Mouse (Mus musculus) midbrain, embryonic 11.5 days (tissue): ENCODE results near the gene Slc43a3. TPM values are rescaled to one million over a fixed set of nuclear protein-coding genes. Genes with fewer than 3 reads are reported as not detected.
A peak's percentile ranks its signal among the peaks of the same experiment; 100 is the strongest.

Source experiments
- ATAC-seq: fragments of 200-750 bp; cut with Nextera tagmentation; 2 replicates; pipeline ENCODE4 v1.8.0; 2017; ENCODE audit warnings: moderate TSS enrichment, moderate library complexity; ENCODE audit not compliant: low FRiP score
- DNase-seq: peaks from one replicate; pipeline ENCODE4 v3.0.0; 2015; ENCODE audit warnings: low spot score; ENCODE audit errors: missing footprints
- H3K27ac ChIP-seq: fragments of 300-500 bp; sonication (generic); 2 replicates; pipeline ENCODE4 v1.5.1; 2014; ENCODE audit warnings: low read depth, low read length
- H3K27me3 ChIP-seq: fragments of 300-500 bp; sonication (generic); 2 replicates; pipeline ENCODE4 v1.6.1; 2014; ENCODE audit warnings: mild to moderate bottlenecking, low read length, moderate library complexity, mixed read lengths; ENCODE audit not compliant: control insufficient read depth, insufficient read depth
- H3K36me3 ChIP-seq: fragments of 300-500 bp; sonication (generic); 2 replicates; pipeline ENCODE4 v1.6.1; 2014; ENCODE audit warnings: mild to moderate bottlenecking, low read length, moderate library complexity, mixed read lengths; ENCODE audit not compliant: control insufficient read depth, insufficient read depth
- H3K4me1 ChIP-seq: fragments of 300-500 bp; sonication (generic); 2 replicates; pipeline ENCODE4 v1.6.1; 2014; ENCODE audit warnings: low read length; ENCODE audit not compliant: control insufficient read depth, insufficient read depth
- H3K4me2 ChIP-seq: fragments of 300-500 bp; sonication (generic); 2 replicates; pipeline ENCODE4 v1.6.1; 2014; ENCODE audit warnings: mild to moderate bottlenecking, moderate library complexity
- H3K4me3 ChIP-seq: fragments of 300-500 bp; sonication (generic); 2 replicates; pipeline ENCODE4 v1.5.1; 2014; ENCODE audit warnings: low read depth, low read length
- H3K9ac ChIP-seq: fragments of 300-500 bp; sonication (generic); 2 replicates; pipeline ENCODE4 v1.6.1; 2014; ENCODE audit warnings: low read length
- H3K9me3 ChIP-seq: fragments of 300-500 bp; sonication (generic); 2 replicates; pipeline ENCODE4 v1.6.1; 2016; ENCODE audit warnings: low read length; ENCODE audit not compliant: control insufficient read depth
- WGBS: fragments of 180-500 bp; shearing (Covaris S2); extraction: QIAGEN DNeasy Blood & Tissue Kit; methylation state at CpG from one replicate; pipeline ENCODE4 v1.1.7; 2014; 5-methylcytosine and 5-hydroxymethylcytosine counted together
- polyA plus RNA-seq: library from polyadenylated mRNA; unstranded; fragments of >200 nt; fragmentation: Nextera tagmentation; extraction: Ambion mirVana; gene quantifications from 2 replicates; pipeline ENCODE4 v1.2.1, GENCODE M21; 2014

Slc43a3 gene
- polyA plus RNA-seq, 1 experiment from 2014 or later, result 17.6 TPM

DNA sequence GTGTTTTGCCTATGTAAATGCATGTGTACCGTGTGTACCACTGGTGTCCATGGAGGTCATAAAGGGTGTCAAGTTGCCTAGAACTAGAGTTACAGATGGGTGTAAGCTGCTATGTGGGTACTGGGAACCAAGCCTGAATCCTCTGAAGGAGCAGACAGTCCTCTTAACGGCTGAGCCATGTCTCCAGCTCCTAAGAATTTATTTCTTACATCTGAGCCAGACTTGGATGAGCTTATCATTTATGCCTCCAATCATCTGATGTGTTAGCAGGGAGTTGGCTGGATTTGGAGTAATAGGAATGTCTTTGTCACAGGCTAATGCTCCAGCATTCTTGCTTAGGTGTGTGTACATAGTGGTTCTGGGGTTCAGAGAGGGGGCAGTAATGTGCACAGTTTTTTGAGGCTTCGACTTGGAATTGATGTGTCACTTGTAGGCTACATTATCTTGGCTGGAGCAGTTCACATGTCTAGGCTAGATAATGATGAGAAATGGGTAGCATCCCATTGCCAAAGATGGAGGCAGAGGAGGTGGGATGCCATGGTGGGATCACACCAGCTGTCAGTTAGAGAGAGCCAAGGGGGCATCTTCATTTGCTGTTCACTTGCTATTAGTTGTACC, 10.9 kb downstream of the Slc43a3 start:
- H3K36me3 ChIP-seq, result no peaks in the 10 kb centered on the region
- ATAC-seq (no peak), DNase-seq (no peak)
- H3K4me2 ChIP-seq, result no peak overlapping the region
- H3K9me3 ChIP-seq, result no peaks in the 10 kb centered on the region
- H3K27me3 ChIP-seq, result no peaks in the 10 kb centered on the region
- H3K4me3 ChIP-seq, result no peak overlapping the region
- 88% methylated on average over 3 of the region's 3 CpGs for WGBS
- H3K27ac ChIP-seq, result no peak overlapping the region
- no peaks in the 10 kb centered on the region for H3K4me1 ChIP-seq
- no peak overlapping the region for H3K9ac ChIP-seq

DNA sequence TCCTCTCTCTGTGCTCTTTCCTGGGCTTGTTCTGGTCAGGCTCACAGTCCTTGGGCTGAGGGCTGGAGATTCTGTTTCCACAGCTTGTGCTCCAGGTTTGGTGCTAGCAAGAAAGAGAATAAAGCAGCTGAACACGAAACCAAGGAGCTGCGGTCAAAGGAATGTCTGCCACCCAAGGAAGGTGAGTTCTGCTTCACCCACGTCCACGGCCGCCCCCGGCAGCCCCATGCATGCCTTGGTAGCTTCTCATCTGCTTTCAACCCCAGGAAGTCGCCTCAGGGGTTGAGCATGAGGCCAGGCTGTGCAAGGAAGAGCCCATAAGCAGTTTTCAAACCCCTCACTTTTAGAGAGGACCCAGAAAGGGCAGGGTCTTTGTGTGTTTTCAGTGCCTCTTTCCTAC, 11.9 kb downstream of the Slc43a3 start:
- Histone ChIP-seq H3K9me3 (no peaks in the 10 kb centered on the region), H3K27me3 (no peaks in the 10 kb centered on the region), H3K4me3 (no peak overlapping the region), H3K9ac (no peak overlapping the region), H3K4me1 (no peaks in the 10 kb centered on the region), H3K4me2 (no peak overlapping the region), H3K36me3 (no peaks in the 10 kb centered on the region), H3K27ac (no peak overlapping the region)
- WGBS, result 92% methylated on average over 7 of the region's 7 CpGs
- ATAC-seq (no peak), DNase-seq (no peak)

- H3K9ac ChIP-seq, result no peak overlapping the region
These were observed 12.3 kb downstream of the Slc43a3 start for GRCm38 (mm10) chr2:84948721-84949120.

GRCm38 (mm10) chr2:84951027-84951426, 14.6 kb downstream of the Slc43a3 start:
- no peaks in the 10 kb centered on the region for H3K36me3 ChIP-seq
- H3K4me1 ChIP-seq, result no peaks in the 10 kb centered on the region
- DNase-seq (no peak), ATAC-seq (no peak)
- H3K4me3 ChIP-seq, result no peak overlapping the region
- H3K9ac ChIP-seq, result no peak overlapping the region
- 92% methylated on average over 8 of the region's 8 CpGs for WGBS
- H3K9me3 ChIP-seq, result no peaks in the 10 kb centered on the region
- H3K4me2 ChIP-seq, result no peak overlapping the region
- H3K27me3 ChIP-seq, result no peaks in the 10 kb centered on the region
- no peak overlapping the region for H3K27ac ChIP-seq

More at GRCm38 (mm10) chr2:84948721-84949120, 12.3 kb downstream of the Slc43a3 start:
- no peaks in the 10 kb centered on the region for H3K9me3 ChIP-seq
- no peak overlapping the region for H3K4me2 ChIP-seq
- ATAC-seq (no peak), DNase-seq (no peak)
- H3K27ac ChIP-seq, result no peak overlapping the region
- no peaks in the 10 kb centered on the region for H3K36me3 ChIP-seq
- H3K4me1 ChIP-seq, result no peaks in the 10 kb centered on the region
- H3K4me3 ChIP-seq, result no peak overlapping the region
- 85% methylated on average over 2 of the region's 2 CpGs for WGBS
- H3K27me3 ChIP-seq, result no peaks in the 10 kb centered on the region

DNA sequence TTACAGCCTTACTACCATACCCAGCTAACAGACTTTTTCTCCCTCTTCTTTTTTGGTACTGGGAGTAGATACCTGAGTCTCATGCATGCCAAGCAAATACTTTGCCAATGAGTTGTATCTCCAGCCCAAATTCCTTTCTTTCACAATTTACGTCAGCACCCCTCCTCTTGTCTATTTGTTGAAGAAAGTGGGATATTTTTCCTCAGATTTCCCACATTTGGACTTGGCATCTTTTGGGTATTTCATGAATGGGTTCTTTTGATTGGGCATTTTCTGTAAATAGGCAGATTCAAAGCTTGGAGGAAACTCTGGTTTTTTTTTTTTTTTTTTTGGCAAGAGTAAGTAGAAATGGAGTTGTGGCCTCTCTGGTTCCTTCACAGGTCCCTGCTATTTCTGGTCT, 15.9 kb downstream of the Slc43a3 start:
- Histone ChIP-seq H3K27me3 (no peaks in the 10 kb centered on the region), H3K27ac (no peak overlapping the region), H3K9me3 (no peaks in the 10 kb centered on the region), H3K4me2 (no peak overlapping the region), H3K4me1 (no peaks in the 10 kb centered on the region), H3K4me3 (no peak overlapping the region), H3K36me3 (no peaks in the 10 kb centered on the region), H3K9ac (no peak overlapping the region)
- DNase-seq, result no peak
- ATAC-seq, result no peak
- 100% methylated on average over 1 of the region's 1 CpGs for WGBS

DNA sequence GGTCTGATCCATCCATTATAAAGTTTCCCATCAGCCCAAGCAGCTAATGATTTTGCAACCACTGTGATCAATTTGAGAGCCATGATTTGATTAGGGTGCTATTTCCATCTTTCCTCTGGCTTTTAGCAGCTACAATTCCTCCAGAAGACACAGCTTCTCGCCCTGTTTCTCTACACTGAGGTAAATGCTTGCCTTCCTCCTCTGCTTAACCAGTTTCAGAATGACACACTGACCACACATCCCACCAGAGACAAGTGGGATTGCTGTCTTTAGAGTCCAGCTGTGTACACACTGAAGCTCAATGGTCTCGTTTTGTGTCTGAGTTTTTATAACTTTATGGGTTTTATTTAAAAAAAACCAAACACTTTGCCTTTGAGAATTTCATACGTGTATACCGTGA, 16.3 kb downstream of the Slc43a3 start:
- Histone ChIP-seq H3K4me3 (no peak overlapping the region), H3K27me3 (no peaks in the 10 kb centered on the region), H3K4me2 (no peak overlapping the region), H3K4me1 (no peaks in the 10 kb centered on the region), H3K36me3 (no peaks in the 10 kb centered on the region), H3K9me3 (no peaks in the 10 kb centered on the region), H3K9ac (no peak overlapping the region), H3K27ac (no peak overlapping the region)
- WGBS, result 88% methylated on average over 4 of the region's 4 CpGs
- no peak for ATAC-seq
- DNase-seq, result no peak

DNA sequence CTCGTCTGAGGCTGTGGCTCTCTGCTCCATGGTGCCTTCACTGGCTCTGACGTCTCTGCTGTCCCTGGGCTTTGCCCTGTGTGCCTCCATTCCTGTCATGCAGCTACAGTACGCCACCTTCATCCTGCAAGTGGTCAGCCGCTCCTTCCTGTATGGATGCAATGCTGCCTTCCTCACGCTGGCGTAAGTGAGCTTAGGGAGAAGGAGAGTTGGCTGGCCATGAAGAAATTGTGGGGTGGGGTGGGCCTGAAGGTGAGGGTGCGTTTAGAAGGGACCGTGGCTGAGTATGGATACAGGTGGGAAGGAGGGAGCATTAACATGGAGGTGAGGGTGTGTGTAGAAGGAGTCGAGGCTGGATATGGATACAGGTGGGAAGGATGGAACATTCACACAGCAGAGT, 19.1 kb downstream of the Slc43a3 start:
- no peaks in the 10 kb centered on the region for H3K4me1 ChIP-seq
- no peak overlapping the region for H3K4me2 ChIP-seq
- no peaks in the 10 kb centered on the region for H3K36me3 ChIP-seq
- H3K27ac ChIP-seq, result no peak overlapping the region
- no peak overlapping the region for H3K4me3 ChIP-seq
- WGBS, result 90% methylated on average over 9 of the region's 9 CpGs
- no peaks in the 10 kb centered on the region for H3K9me3 ChIP-seq
- no peak overlapping the region for H3K9ac ChIP-seq
- DNase-seq (no peak), ATAC-seq (no peak)
- no peaks in the 10 kb centered on the region for H3K27me3 ChIP-seq

GRCm38 (mm10) chr2:84956274-84956673, 19.9 kb downstream of the Slc43a3 start:
- H3K27ac ChIP-seq, result no peak overlapping the region
- H3K4me2 ChIP-seq, result no peak overlapping the region
- ATAC-seq, result peak; percentile 65; the same call in 1 of the 2 replicates
- H3K4me1 ChIP-seq, result no peaks in the 10 kb centered on the region
- no peaks in the 10 kb centered on the region for H3K36me3 ChIP-seq
- WGBS, result 56% methylated on average over 5 of the region's 5 CpGs
- peak; percentile 92 for DNase-seq
- no peak overlapping the region for H3K9ac ChIP-seq
- no peaks in the 10 kb centered on the region for H3K27me3 ChIP-seq
- H3K4me3 ChIP-seq, result no peak overlapping the region
- H3K9me3 ChIP-seq, result no peaks in the 10 kb centered on the region

DNA sequence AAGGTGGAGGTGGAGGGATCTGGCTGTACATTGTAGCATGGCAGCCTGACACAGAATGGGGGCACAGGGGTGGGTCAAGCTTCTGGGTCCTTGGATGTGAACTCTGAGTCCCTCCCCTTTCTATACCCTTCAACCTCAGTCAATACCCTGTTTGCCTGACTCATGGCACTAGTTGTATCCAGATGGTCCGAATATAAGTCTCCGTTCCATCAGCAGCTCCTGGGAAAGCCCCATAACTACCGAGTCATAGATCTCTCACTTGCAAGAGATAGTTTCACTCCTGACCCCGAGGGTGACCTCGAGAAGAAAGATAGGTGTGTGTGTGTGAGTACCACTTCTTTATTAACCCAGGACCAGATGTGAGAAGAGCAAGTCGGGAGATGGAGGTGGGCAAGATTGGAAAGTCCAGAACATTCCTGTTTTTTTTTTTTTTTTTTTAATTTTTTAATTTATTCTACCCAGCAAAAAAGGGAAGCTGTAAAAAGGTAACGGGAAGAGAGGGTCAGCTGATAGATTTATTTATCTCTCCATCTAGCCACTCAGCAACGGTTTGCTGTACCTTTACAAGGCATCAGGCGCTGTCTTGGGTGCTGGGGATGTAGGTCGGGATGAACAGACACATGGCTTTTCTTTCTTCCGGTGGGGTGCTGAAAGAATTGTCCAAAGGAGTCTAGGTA, 22.3 kb downstream of the Slc43a3 start:
- Histone ChIP-seq H3K4me1 (peaks cover 7% of the 10 kb centered on the region; the same call in 1 of the 2 replicates), H3K4me3 (no peak overlapping the region), H3K4me2 (no peak overlapping the region), H3K9ac (no peak overlapping the region), H3K27ac (no peak overlapping the region), H3K9me3 (no peaks in the 10 kb centered on the region), H3K36me3 (no peaks in the 10 kb centered on the region), H3K27me3 (no peaks in the 10 kb centered on the region)
- ATAC-seq (no peak), DNase-seq (no peak)
- WGBS, result 93% methylated on average over 11 of the region's 11 CpGs
